Mouse (Mus musculus): ENCODE data around the gene Rtn4r. TPM values are rescaled to one million over a fixed set of nuclear protein-coding genes. Genes with fewer than 3 reads are reported as not detected.

The Rtn4r gene
- total and polyA plus RNA-seq, 3 experiments, result not detected

- DNase-seq (ENCODE audit: extremely low read depth), result no peak
- peaks cover 0 to 3% of the 10 kb centered on the region in 2 experiments; a peak in 1 of 4 replicates for H3K4me1 ChIP-seq (ENCODE audit: control insufficient read depth in 1 of 2, insufficient read depth in 2 of 2)
- no peak for TF ChIP-seq MYC (IDR thresholded peaks at IDR 0.05; ENCODE audit: low read depth, low read length)
- TF ChIP-seq SIN3A (IDR thresholded peaks at IDR 0.05; ENCODE audit: low read length), result no peak
- TF ChIP-seq NELFE (IDR thresholded peaks at IDR 0.05; ENCODE audit: low read depth, low read length), result no peak
- no peak for TF ChIP-seq RAD21 (IDR thresholded peaks at IDR 0.05; ENCODE audit: low read depth, low read length)
- TF ChIP-seq GABPA (IDR thresholded peaks at IDR 0.05; ENCODE audit: insufficient replicate concordance, low read depth, low read length), result no peak
- TF ChIP-seq E2F4 (IDR thresholded peaks at IDR 0.05; ENCODE audit: insufficient replicate concordance, low read depth, low read length), result no peak
- no peak for TF ChIP-seq ZC3H11A (IDR thresholded peaks at IDR 0.05; ENCODE audit: low read depth, low read length)
- no peak for TF ChIP-seq MAZ (IDR thresholded peaks at IDR 0.05; ENCODE audit: low read depth, low read length)
- no peak for TF ChIP-seq ZKSCAN1 (IDR thresholded peaks at IDR 0.05; ENCODE audit: borderline replicate concordance, low read depth, low read length)
- no peak for TF ChIP-seq CHD1 (IDR thresholded peaks at IDR 0.05; ENCODE audit: low read depth, low read length)
- TF ChIP-seq USF2 (conservative IDR thresholded peaks at IDR 0.05; ENCODE audit: low read depth, low read length), result no peak
- TF ChIP-seq IRF4 (IDR thresholded peaks at IDR 0.05; ENCODE audit: low read depth, low read length), result no peak
- TF ChIP-seq MAFK (IDR thresholded peaks at IDR 0.05; ENCODE audit: insufficient replicate concordance, low read length), result no peak
- no peak for TF ChIP-seq USF1 (IDR thresholded peaks at IDR 0.05; ENCODE audit: low read depth, low read length)
- no peak for TF ChIP-seq JUND (conservative IDR thresholded peaks at IDR 0.05; ENCODE audit: low read depth, low read length)
- no peak for TF ChIP-seq MAX (IDR thresholded peaks at IDR 0.05; ENCODE audit: low read length)
- TF ChIP-seq KAT2A (IDR thresholded peaks at IDR 0.05; ENCODE audit: insufficient replicate concordance, low read length), result no peak
- TF ChIP-seq MEF2A (IDR thresholded peaks at IDR 0.05; ENCODE audit: borderline replicate concordance, low read depth, low read length), result no peak
- TF ChIP-seq ELF1 (IDR thresholded peaks at IDR 0.05; ENCODE audit: low read depth, low read length), result no peak
- no peak for TF ChIP-seq POLR2AphosphoS2 (IDR thresholded peaks at IDR 0.05; ENCODE audit: low read depth, low read length)
- no peaks in the 10 kb centered on the region for H3K36me3 ChIP-seq (replicated peaks in 1 of 2; ENCODE audit: control insufficient read depth in 1 of 2, insufficient read depth in 1 of 2, low read length in 1 of 2)
- no peak overlapping the region for H3K4me3 ChIP-seq (replicated peaks in 1 of 3; ENCODE audit: low read depth in 2 of 3, low read length in 2 of 3, poor library complexity in 1 of 3)
- H3K79me2 ChIP-seq (replicated peaks; ENCODE audit: control insufficient read depth, extremely low read depth, insufficient read depth, poor library complexity, severe bottlenecking), result no peaks in the 10 kb centered on the region
- H3K9me3 ChIP-seq (replicated peaks; ENCODE audit: low read length), result no peaks in the 10 kb centered on the region
- in situ Hi-C loops (cut with MboI; ENCODE audit: low pct_ligation_motif_present, low pct_unique_long_range_greater_than_20kb, low sequenced_read_pairs) (no loop called here), dilution Hi-C loops (cut with MboI; ENCODE audit: extremely low pct_ligation_motif_present, extremely low pct_unique_long_range_greater_than_20kb, low sequenced_read_pairs) (no loop called here)
- H3K27me3 ChIP-seq (replicated peaks), result peaks cover 97% of the 10 kb centered on the region
- H3K9ac ChIP-seq (ENCODE audit: insufficient read depth, low read depth), result no peak overlapping the region
- no peak overlapping the region for H3K4me2 ChIP-seq (ENCODE audit: insufficient read depth, low read depth, poor library complexity, severe bottlenecking)
- H3K27ac ChIP-seq (ENCODE audit: insufficient read depth, low read depth), result no peak overlapping the region
Measured at GRCm38 (mm10) chr16:18129413-18129812, 2.0 kb downstream of the Rtn4r start.

GRCm38 (mm10) chr16:18130288-18130687, 2.8 kb downstream of the Rtn4r start:
- Histone ChIP-seq H3K9me3 (replicated peaks; ENCODE audit: low read length) (no peaks in the 10 kb centered on the region), H3K9ac (ENCODE audit: insufficient read depth, low read depth) (no peak overlapping the region), H3K79me2 (replicated peaks; ENCODE audit: control insufficient read depth, extremely low read depth, insufficient read depth, poor library complexity, severe bottlenecking) (no peaks in the 10 kb centered on the region), H3K4me3 (replicated peaks in 1 of 3; ENCODE audit: low read depth in 2 of 3, low read length in 2 of 3, poor library complexity in 1 of 3) (no peak overlapping the region), H3K4me1 (ENCODE audit: control insufficient read depth in 1 of 2, insufficient read depth in 2 of 2) (peaks cover 0 to 3% of the 10 kb centered on the region in 2 experiments; a peak in 1 of 4 replicates), H3K27ac (ENCODE audit: insufficient read depth, low read depth) (no peak overlapping the region), H3K27me3 (replicated peaks) (peaks cover 97% of the 10 kb centered on the region), H3K36me3 (replicated peaks in 1 of 2; ENCODE audit: control insufficient read depth in 1 of 2, insufficient read depth in 1 of 2, low read length in 1 of 2) (no peaks in the 10 kb centered on the region), H3K4me2 (ENCODE audit: insufficient read depth, low read depth, poor library complexity, severe bottlenecking) (no peak overlapping the region)
- dilution Hi-C loops (cut with MboI; ENCODE audit: extremely low pct_ligation_motif_present, extremely low pct_unique_long_range_greater_than_20kb, low sequenced_read_pairs), result no loop called here
- DNase-seq (ENCODE audit: extremely low read depth), result no peak
- TF ChIP-seq PAX5 (IDR thresholded peaks at IDR 0.05; ENCODE audit: low read length), result no peak
- TF ChIP-seq GABPA (IDR thresholded peaks at IDR 0.05; ENCODE audit: insufficient replicate concordance, low read depth, low read length), result no peak
- TF ChIP-seq JUND (conservative IDR thresholded peaks at IDR 0.05; ENCODE audit: low read depth, low read length), result no peak
- no peak for TF ChIP-seq ZC3H11A (IDR thresholded peaks at IDR 0.05; ENCODE audit: low read depth, low read length)
- TF ChIP-seq MYC (IDR thresholded peaks at IDR 0.05; ENCODE audit: low read depth, low read length), result no peak
- no peak for TF ChIP-seq TBP (conservative IDR thresholded peaks at IDR 0.05; ENCODE audit: low read depth, low read length)
- no peak for TF ChIP-seq USF2 (conservative IDR thresholded peaks at IDR 0.05; ENCODE audit: low read depth, low read length)
- no peak for TF ChIP-seq MEF2A (IDR thresholded peaks at IDR 0.05; ENCODE audit: borderline replicate concordance, low read depth, low read length)
- TF ChIP-seq NRF1 (IDR thresholded peaks at IDR 0.05; ENCODE audit: low read depth, low read length), result no peak
- no peak for TF ChIP-seq TCF12 (IDR thresholded peaks at IDR 0.05; ENCODE audit: low read depth, low read length)
- no peak for TF ChIP-seq RCOR1 (conservative IDR thresholded peaks at IDR 0.05; ENCODE audit: low read depth, low read length)
- no peak for TF ChIP-seq POLR2AphosphoS2 (IDR thresholded peaks at IDR 0.05; ENCODE audit: low read depth, low read length)
- in situ Hi-C loops (cut with MboI; ENCODE audit: low pct_ligation_motif_present, low pct_unique_long_range_greater_than_20kb, low sequenced_read_pairs), result no loop called here
